Mouse (Mus musculus): ENCODE measurements around the gene Arntl. TPM values are rescaled to one million over a fixed set of nuclear protein-coding genes. Genes with fewer than 3 reads are reported as not detected.
A peak's percentile ranks its signal among the peaks of the same experiment; 100 is the strongest.

Gene Arntl
- total RNA-seq (2014; fragmentation: Nextera tagmentation) (29.2 and 29.9 TPM in 2 replicates), total RNA-seq (2017) (22.0 and 23.8 TPM in 2 replicates), polyA plus RNA-seq (2012) (3.0 and 4.6 TPM in 2 replicates)

GRCm38 (mm10) chr7:113206644-113207470 is at the start of gene Arntl:
Arntl (plus strand) TSS chr7:113207465.
- H3K4me3 ChIP-seq (ENCODE audit: low read depth, low read length) = peak within 1 kb of the TSS; percentile 71
- no peaks in the 10 kb centered on the region for H3K36me3 ChIP-seq (replicated peaks)
- TF ChIP-seq POLR2AphosphoS5 (IDR thresholded peaks at IDR 0.05; ENCODE audit: insufficient replicate concordance, low read depth, low read length) (no peak), CTCF (IDR thresholded peaks at IDR 0.05; ENCODE audit: low read depth, low read length) (no peak), TAL1 (conservative IDR thresholded peaks at IDR 0.05; ENCODE audit: low read depth, low read length) (no peak), GATA1 (IDR thresholded peaks at IDR 0.05; ENCODE audit: borderline replicate concordance, low read length) (no peak)
- no peaks in the 10 kb centered on the region for H3K9me3 ChIP-seq (replicated peaks)
- ATAC-seq (ENCODE audit: extremely low read depth, insufficient number of reproducible peaks, low FRiP score, poor library complexity, severe bottlenecking) (peak; percentile 92), DNase-seq (ENCODE audit: low spot score) (peak; percentile 92)
- peaks cover 13% of the 10 kb centered on the region for H3K4me1 ChIP-seq (ENCODE audit: insufficient read depth, low read depth, low read length)
- H3K27me3 ChIP-seq (ENCODE audit: insufficient read depth, low read length) = peaks cover 74% of the 10 kb centered on the region

GRCm38 (mm10) chr7:113161077-113161698 is 46.1 kb upstream of the Arntl start:
- no peak for ATAC-seq (ENCODE audit: extremely low read depth, insufficient number of reproducible peaks, low FRiP score, poor library complexity, severe bottlenecking)

GRCm38 (mm10) chr7:113164719-113165118 is 42.5 kb upstream of the Arntl start:
- Histone ChIP-seq H3K4me3 (ENCODE audit: low read depth, low read length) (no peak overlapping the region), H3K4me1 (ENCODE audit: insufficient read depth, low read depth, low read length) (no peaks in the 10 kb centered on the region), H3K9me3 (replicated peaks) (no peaks in the 10 kb centered on the region), H3K27me3 (ENCODE audit: insufficient read depth, low read length) (peaks cover 2% of the 10 kb centered on the region), H3K36me3 (replicated peaks) (no peaks in the 10 kb centered on the region)
- DNase-seq (ENCODE audit: low spot score) = no peak
- TF ChIP-seq TAL1 (conservative IDR thresholded peaks at IDR 0.05; ENCODE audit: low read depth, low read length) (no peak), GATA1 (IDR thresholded peaks at IDR 0.05; ENCODE audit: borderline replicate concordance, low read length) (no peak), GATA2 (IDR thresholded peaks at IDR 0.05; ENCODE audit: borderline replicate concordance, low read depth, low read length) (no peak), CTCF (IDR thresholded peaks at IDR 0.05; ENCODE audit: low read depth, low read length) (no peak), POLR2AphosphoS5 (IDR thresholded peaks at IDR 0.05; ENCODE audit: insufficient replicate concordance, low read depth, low read length) (no peak)
- ATAC-seq (ENCODE audit: extremely low read depth, insufficient number of reproducible peaks, low FRiP score, poor library complexity, severe bottlenecking) = no peak

More at GRCm38 (mm10) chr7:113161077-113161698, 46.1 kb upstream of the Arntl start:
- no peak for DNase-seq (ENCODE audit: low spot score)
- H3K4me3 ChIP-seq (ENCODE audit: low read depth, low read length) = no peak overlapping the region
- no peaks in the 10 kb centered on the region for H3K9me3 ChIP-seq (replicated peaks)
- TF ChIP-seq GATA2 (IDR thresholded peaks at IDR 0.05; ENCODE audit: borderline replicate concordance, low read depth, low read length) (no peak), TAL1 (conservative IDR thresholded peaks at IDR 0.05; ENCODE audit: low read depth, low read length) (no peak), CTCF (IDR thresholded peaks at IDR 0.05; ENCODE audit: low read depth, low read length) (no peak), GATA1 (IDR thresholded peaks at IDR 0.05; ENCODE audit: borderline replicate concordance, low read length) (no peak), POLR2AphosphoS5 (IDR thresholded peaks at IDR 0.05; ENCODE audit: insufficient replicate concordance, low read depth, low read length) (no peak)
- H3K36me3 ChIP-seq (replicated peaks) = no peaks in the 10 kb centered on the region
- no peaks in the 10 kb centered on the region for H3K4me1 ChIP-seq (ENCODE audit: insufficient read depth, low read depth, low read length)
- peaks cover 4% of the 10 kb centered on the region; the same call in 1 of the 2 replicates for H3K27me3 ChIP-seq (ENCODE audit: insufficient read depth, low read length)

- Histone ChIP-seq H3K9me3 (replicated peaks) (no peaks in the 10 kb centered on the region), H3K4me1 (ENCODE audit: insufficient read depth, low read depth, low read length) (no peaks in the 10 kb centered on the region), H3K36me3 (replicated peaks) (no peaks in the 10 kb centered on the region), H3K27me3 (ENCODE audit: insufficient read depth, low read length) (peaks cover 6% of the 10 kb centered on the region), H3K4me3 (ENCODE audit: low read depth, low read length) (no peak overlapping the region)
- TF ChIP-seq POLR2AphosphoS5 (IDR thresholded peaks at IDR 0.05; ENCODE audit: insufficient replicate concordance, low read depth, low read length) (no peak), TAL1 (conservative IDR thresholded peaks at IDR 0.05; ENCODE audit: low read depth, low read length) (no peak), CTCF (IDR thresholded peaks at IDR 0.05; ENCODE audit: low read depth, low read length) (no peak), GATA1 (IDR thresholded peaks at IDR 0.05; ENCODE audit: borderline replicate concordance, low read length) (no peak), GATA2 (IDR thresholded peaks at IDR 0.05; ENCODE audit: borderline replicate concordance, low read depth, low read length) (no peak)
- DNase-seq (ENCODE audit: low spot score) = no peak
- ATAC-seq (ENCODE audit: extremely low read depth, insufficient number of reproducible peaks, low FRiP score, poor library complexity, severe bottlenecking) = no peak
Measured at GRCm38 (mm10) chr7:113167092-113167491, 40.2 kb upstream of the Arntl start.

- no peak for TF ChIP-seq GATA1 (IDR thresholded peaks at IDR 0.05; ENCODE audit: borderline replicate concordance, low read length)
- no peak for TF ChIP-seq GATA2 (IDR thresholded peaks at IDR 0.05; ENCODE audit: borderline replicate concordance, low read depth, low read length)
- no peak for TF ChIP-seq CTCF (IDR thresholded peaks at IDR 0.05; ENCODE audit: low read depth, low read length)
- no peak for TF ChIP-seq TAL1 (conservative IDR thresholded peaks at IDR 0.05; ENCODE audit: low read depth, low read length)
- no peak for TF ChIP-seq POLR2AphosphoS5 (IDR thresholded peaks at IDR 0.05; ENCODE audit: insufficient replicate concordance, low read depth, low read length)
Measured at GRCm38 (mm10) chr7:113168609-113169008, 38.7 kb upstream of the Arntl start.

GRCm38 (mm10) chr7:113172425-113172824 is 34.8 kb upstream of the Arntl start:
- no peaks in the 10 kb centered on the region for H3K9me3 ChIP-seq (replicated peaks)
- no peak for ATAC-seq (ENCODE audit: extremely low read depth, insufficient number of reproducible peaks, low FRiP score, poor library complexity, severe bottlenecking)
- H3K4me3 ChIP-seq (ENCODE audit: low read depth, low read length) = no peak overlapping the region
- H3K27me3 ChIP-seq (ENCODE audit: insufficient read depth, low read length) = peaks cover 6% of the 10 kb centered on the region; the same call in 1 of the 2 replicates
- H3K36me3 ChIP-seq (replicated peaks) = no peaks in the 10 kb centered on the region
- DNase-seq (ENCODE audit: low spot score) = no peak
- H3K4me1 ChIP-seq (ENCODE audit: insufficient read depth, low read depth, low read length) = no peaks in the 10 kb centered on the region
- TF ChIP-seq POLR2AphosphoS5 (IDR thresholded peaks at IDR 0.05; ENCODE audit: insufficient replicate concordance, low read depth, low read length) (no peak), CTCF (IDR thresholded peaks at IDR 0.05; ENCODE audit: low read depth, low read length) (no peak), TAL1 (conservative IDR thresholded peaks at IDR 0.05; ENCODE audit: low read depth, low read length) (no peak), GATA1 (IDR thresholded peaks at IDR 0.05; ENCODE audit: borderline replicate concordance, low read length) (no peak), GATA2 (IDR thresholded peaks at IDR 0.05; ENCODE audit: borderline replicate concordance, low read depth, low read length) (no peak)

More at GRCm38 (mm10) chr7:113168609-113169008, 38.7 kb upstream of the Arntl start:
- Histone ChIP-seq H3K4me3 (ENCODE audit: low read depth, low read length) (no peak overlapping the region), H3K9me3 (replicated peaks) (no peaks in the 10 kb centered on the region), H3K27me3 (ENCODE audit: insufficient read depth, low read length) (peaks cover 4% of the 10 kb centered on the region), H3K4me1 (ENCODE audit: insufficient read depth, low read depth, low read length) (no peaks in the 10 kb centered on the region), H3K36me3 (replicated peaks) (no peaks in the 10 kb centered on the region)
- DNase-seq (ENCODE audit: low spot score) (no peak), ATAC-seq (ENCODE audit: extremely low read depth, insufficient number of reproducible peaks, low FRiP score, poor library complexity, severe bottlenecking) (no peak)

Measured in G1E (cell line).